Mouse (Mus musculus): ENCODE measurements around the gene Lypd5.

- TF ChIP-seq EP300 (IDR thresholded peaks at IDR 0.05; ENCODE audit: insufficient read depth, low read depth, low read length) (no peak), CTCF (IDR thresholded peaks at IDR 0.05) (no peak)
These were observed 26.4 kb upstream of the Lypd5 start for GRCm38 (mm10) chr7:24322593-24322992.

Data from heart, adult 2 months (tissue).